18 mouse cellular contexts compared by ENCODE assay signal in genomic region chr3:51927591-51927990, GRCm38 (mm10).
A peak's percentile ranks its signal among the peaks of the same experiment; 100 is the strongest.
DNase-seq lines count a peak whose midpoint lies in the region; ATAC-seq and TF ChIP-seq lines count a peak whose summit lies in the region.
"Had no signal": no experiment of that assay in that cellular context is flagged by ENCODE, and none has a peak within 500 bp of the region (broad histone marks: within the 10 kb centered on the region; RNA-seq: fewer than 3 reads in every experiment).

No protein-coding gene starts in this region.

- no peaks in the 10 kb centered on the region for H3K27me3 ChIP-seq in hindbrain, embryonic 16.5 days (replicated peaks; ENCODE audit: control insufficient read depth, insufficient read depth, low read length)
- H3K27me3 ChIP-seq in hindbrain, embryonic 11.5 days (ENCODE audit: control insufficient read depth, insufficient read depth, low read length), result no peaks in the 10 kb centered on the region
- no peaks in the 10 kb centered on the region for H3K27me3 ChIP-seq in midbrain, postnatal 0 days (ENCODE audit: insufficient read depth, low read length)
- no peaks in the 10 kb centered on the region for H3K27me3 ChIP-seq in midbrain, embryonic 10.5 days (ENCODE audit: low read depth, poor library complexity, severe bottlenecking)
- no peaks in the 10 kb centered on the region for H3K27me3 ChIP-seq in forebrain, embryonic 12.5 days
- no peaks in the 10 kb centered on the region for H3K27me3 ChIP-seq in neural tube, embryonic 15.5 days (replicated peaks)
- H3K27me3 ChIP-seq: midbrain, embryonic 13.5 days had no signal

- H3K4me1 ChIP-seq in hindbrain, embryonic 16.5 days (ENCODE audit: control insufficient read depth, insufficient read depth, low read depth, low read length), result peaks cover 7% of the 10 kb centered on the region
- peaks cover 2% of the 10 kb centered on the region; the same call in 1 of the 2 replicates for H3K4me1 ChIP-seq in hindbrain, embryonic 11.5 days (replicated peaks; ENCODE audit: control insufficient read depth, insufficient read depth, low read length)
- H3K4me1 ChIP-seq in midbrain, postnatal 0 days (ENCODE audit: insufficient read depth, low read length), result no peaks in the 10 kb centered on the region
- peaks cover 39% of the 10 kb centered on the region for H3K4me1 ChIP-seq in midbrain, embryonic 10.5 days
- peaks cover 39% of the 10 kb centered on the region for H3K4me1 ChIP-seq in forebrain, embryonic 12.5 days
- H3K4me1 ChIP-seq in neural tube, embryonic 15.5 days, result peaks cover 29% of the 10 kb centered on the region

- no peak for TF ChIP-seq CTCF in midbrain, postnatal 0 days (IDR thresholded peaks at IDR 0.05)

- no peaks in the 10 kb centered on the region for H3K36me3 ChIP-seq in hindbrain, embryonic 16.5 days (ENCODE audit: control insufficient read depth, insufficient read depth, low read length)
- H3K36me3 ChIP-seq in hindbrain, embryonic 11.5 days (ENCODE audit: control insufficient read depth, insufficient read depth, low read length), result no peaks in the 10 kb centered on the region
- H3K36me3 ChIP-seq in midbrain, postnatal 0 days (ENCODE audit: insufficient read depth, low read length), result no peaks in the 10 kb centered on the region
- peaks cover 4% of the 10 kb centered on the region for H3K36me3 ChIP-seq in midbrain, embryonic 10.5 days
- H3K36me3 ChIP-seq in forebrain, embryonic 12.5 days (replicated peaks), result no peaks in the 10 kb centered on the region
- H3K36me3 ChIP-seq in neural tube, embryonic 15.5 days, result no peaks in the 10 kb centered on the region
- H3K36me3 ChIP-seq: G1E; midbrain, embryonic 13.5 days had no signal

- H3K4me3 ChIP-seq in hindbrain, embryonic 16.5 days (ENCODE audit: low read length), result no peak overlapping the region
- no peak overlapping the region for H3K4me3 ChIP-seq in hindbrain, embryonic 11.5 days (ENCODE audit: low read depth, low read length)
- no peak overlapping the region for H3K4me3 ChIP-seq in midbrain, postnatal 0 days (ENCODE audit: low read depth, low read length)
- H3K4me3 ChIP-seq in midbrain, embryonic 10.5 days, result no peak overlapping the region
- H3K4me3 ChIP-seq in forebrain, embryonic 12.5 days (replicated peaks), result no peak overlapping the region
- peak overlapping the region; percentile 17 for H3K4me3 ChIP-seq in neural tube, embryonic 15.5 days (replicated peaks)
- H3K4me3 ChIP-seq: midbrain, embryonic 13.5 days had no signal

- 57% methylated on average over 7 of the region's 7 CpGs for WGBS in hindbrain, embryonic 16.5 days
- WGBS in hindbrain, embryonic 11.5 days, result 66% methylated on average over 7 of the region's 7 CpGs
- WGBS in midbrain, postnatal 0 days, result 58% methylated on average over 7 of the region's 7 CpGs
- 87% methylated on average over 7 of the region's 7 CpGs for WGBS in midbrain, embryonic 10.5 days
- WGBS in forebrain, embryonic 12.5 days, result 58% methylated on average over 7 of the region's 7 CpGs
- 33% methylated on average over 7 of the region's 7 CpGs for WGBS in neural tube, embryonic 15.5 days

- no peaks in the 10 kb centered on the region for H3K9me3 ChIP-seq in hindbrain, embryonic 16.5 days (ENCODE audit: control insufficient read depth, low read length)
- no peaks in the 10 kb centered on the region for H3K9me3 ChIP-seq in hindbrain, embryonic 11.5 days (ENCODE audit: control insufficient read depth, low read length)
- H3K9me3 ChIP-seq in midbrain, postnatal 0 days (ENCODE audit: low read length), result no peaks in the 10 kb centered on the region
- peaks cover 5% of the 10 kb centered on the region; the same call in 1 of the 2 replicates for H3K9me3 ChIP-seq in midbrain, embryonic 10.5 days (replicated peaks)
- no peaks in the 10 kb centered on the region for H3K9me3 ChIP-seq in forebrain, embryonic 12.5 days
- no peaks in the 10 kb centered on the region for H3K9me3 ChIP-seq in neural tube, embryonic 15.5 days (replicated peaks)
- H3K9me3 ChIP-seq: G1E; midbrain, embryonic 13.5 days had no signal

- 0 out of 2 replicates have a peak overlapping the region, but pooled peaks have one; percentile 44 for H3K27ac ChIP-seq in hindbrain, embryonic 16.5 days (ENCODE audit: low read depth, low read length)
- H3K27ac ChIP-seq in hindbrain, embryonic 11.5 days (ENCODE audit: low read depth, low read length), result no peak overlapping the region
- H3K27ac ChIP-seq in midbrain, postnatal 0 days (ENCODE audit: low read depth, low read length), result no peak overlapping the region
- H3K27ac ChIP-seq in midbrain, embryonic 10.5 days (replicated peaks), result no peak overlapping the region
- 0 out of 2 replicates have a peak overlapping the region, but pooled peaks have one; percentile 31 for H3K27ac ChIP-seq in forebrain, embryonic 12.5 days
- H3K27ac ChIP-seq in neural tube, embryonic 15.5 days (replicated peaks), result peak overlapping the region; percentile 43
- H3K27ac ChIP-seq: gastrocnemius, adult 2 months; midbrain, embryonic 13.5 days had no signal

- H3K9ac ChIP-seq in hindbrain, embryonic 16.5 days (ENCODE audit: low read depth, low read length), result no peak overlapping the region
- no peak overlapping the region for H3K9ac ChIP-seq in hindbrain, embryonic 11.5 days (ENCODE audit: low read depth, low read length)
- H3K9ac ChIP-seq in midbrain, postnatal 0 days (replicated peaks; ENCODE audit: low read length, poor library complexity, severe bottlenecking), result no peak overlapping the region
- H3K9ac ChIP-seq in forebrain, embryonic 12.5 days, result no peak overlapping the region
- H3K9ac ChIP-seq in neural tube, embryonic 15.5 days (replicated peaks), result no peak overlapping the region
- H3K9ac ChIP-seq: liver, postnatal 0 days; midbrain, embryonic 13.5 days had no signal

- DNase-seq in hindbrain, embryonic 11.5 days (ENCODE audit: low spot score), result no peak
- DNase-seq in midbrain, postnatal 0 days (ENCODE audit: low spot score), result peak; percentile 46
- DNase-seq in midbrain, embryonic 10.5 days (ENCODE audit: low spot score), result no peak
- no peak for DNase-seq in cerebellum, adult 11-12 months
- DNase-seq: cerebellum, postnatal 14 days; gastrocnemius, adult 2 months; heart, postnatal 14 days; left cerebral cortex, postnatal 4 days; liver, postnatal 0 days; lung, postnatal 4 days; right cerebral cortex, adult 18-20 months; thymus, adult 18-20 months had no signal

- peak; percentile 64; the same call in 1 of the 2 replicates for ATAC-seq in hindbrain, embryonic 16.5 days
- ATAC-seq in hindbrain, embryonic 11.5 days (ENCODE audit: low FRiP score), result no peak
- ATAC-seq in midbrain, postnatal 0 days (ENCODE audit: low FRiP score), result no peak
- ATAC-seq in forebrain, embryonic 12.5 days (ENCODE audit: low FRiP score), result no peak
- ATAC-seq in neural tube, embryonic 15.5 days (ENCODE audit: low FRiP score), result peak; percentile 82; the same call in 1 of the 2 replicates
- ATAC-seq: intestine, embryonic 16.5 days; liver, postnatal 0 days; midbrain, embryonic 13.5 days had no signal

- peak overlapping the region; percentile 43 for H3K4me2 ChIP-seq in hindbrain, embryonic 16.5 days (ENCODE audit: low read length)
- no peak overlapping the region for H3K4me2 ChIP-seq in hindbrain, embryonic 11.5 days (replicated peaks; ENCODE audit: low read depth, low read length)
- H3K4me2 ChIP-seq in midbrain, postnatal 0 days (ENCODE audit: low read depth, low read length, poor library complexity, severe bottlenecking), result no peak overlapping the region
- no peak overlapping the region for H3K4me2 ChIP-seq in forebrain, embryonic 12.5 days
- peak overlapping the region; percentile 49 for H3K4me2 ChIP-seq in neural tube, embryonic 15.5 days
- H3K4me2 ChIP-seq: midbrain, embryonic 13.5 days had no signal

Comparison
In these comparisons a context has a peak if more than half of its experiments do, and no peak if none do; other contexts are left out.
1. ATAC-seq: peak in hindbrain, embryonic 16.5 days (single experiment) and neural tube, embryonic 15.5 days (single experiment); none in hindbrain, embryonic 11.5 days (single experiment), midbrain, postnatal 0 days (single experiment) and forebrain, embryonic 12.5 days (single experiment).
2. H3K27ac ChIP-seq: peak in hindbrain, embryonic 16.5 days (single experiment), forebrain, embryonic 12.5 days (single experiment) and neural tube, embryonic 15.5 days (single experiment); none in hindbrain, embryonic 11.5 days (single experiment), midbrain, postnatal 0 days (single experiment) and midbrain, embryonic 10.5 days (single experiment).
3. H3K4me2 ChIP-seq: peak in hindbrain, embryonic 16.5 days (single experiment) and neural tube, embryonic 15.5 days (single experiment); none in hindbrain, embryonic 11.5 days (single experiment), midbrain, postnatal 0 days (single experiment) and forebrain, embryonic 12.5 days (single experiment).